Comparison of ENCODE assay signal across 21 mouse cellular contexts in the genomic region with DNA sequence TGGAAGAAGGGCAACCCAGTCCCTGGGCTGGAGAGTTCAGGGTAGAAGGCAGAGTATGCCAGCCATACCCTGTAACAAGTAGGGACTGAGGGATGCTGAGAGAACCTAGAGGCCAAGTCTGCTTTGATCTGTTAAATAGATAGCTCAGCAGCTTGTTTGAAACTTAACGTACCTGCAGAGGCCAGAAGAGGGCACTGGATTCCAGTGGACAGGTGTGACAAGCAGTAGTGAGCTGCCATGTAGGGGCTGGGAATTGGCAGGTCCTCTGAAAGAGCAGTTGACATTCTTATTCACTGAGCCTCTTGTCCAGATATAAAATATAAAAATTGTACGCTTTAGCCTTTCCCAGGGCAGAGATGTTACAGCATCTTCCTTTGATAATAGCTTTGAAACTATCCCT. TPM values are rescaled to one million over a fixed set of nuclear protein-coding genes. Genes with fewer than 3 reads are reported as not detected.
DNase-seq lines count a peak whose midpoint lies in the region; ATAC-seq and TF ChIP-seq lines count a peak whose summit lies in the region.
"Had no signal": no experiment of that assay in that cellular context is flagged by ENCODE, and none has a peak within 500 bp of the region (broad histone marks: within the 10 kb centered on the region; RNA-seq: fewer than 3 reads in every experiment).

No protein-coding gene starts in this region.

- no peak overlapping the region for H3K4me2 ChIP-seq in liver, postnatal 0 days (ENCODE audit: low read depth, low read length)
- H3K4me2 ChIP-seq in liver, embryonic 12.5 days, result no peak overlapping the region
- H3K4me2 ChIP-seq: embryonic facial prominence, embryonic 12.5 days; forebrain, embryonic 13.5 days; hindbrain, embryonic 12.5 days had no signal

- DNase-seq in embryo, embryonic 10.5 days (ENCODE audit: low spot score), result peak; percentile 23
- DNase-seq in embryo, embryonic 10 days (ENCODE audit: low spot score), result no peak
- DNase-seq in liver, postnatal 0 days, result no peak
- DNase-seq in B cell, adult 2 months, result peak; percentile 6 to 7
- peak; percentile 30 for DNase-seq in embryonic facial prominence, embryonic 10.5 days (ENCODE audit: low spot score)
- no peak for DNase-seq in c-Kit-positive CD71-positive TER-119-positive erythroid progenitor cells, embryonic 14.5 days (ENCODE audit: low spot score)
- DNase-seq: adrenal gland, postnatal 14 days; cerebellum, adult 11 months; gastrocnemius, postnatal 10 days; spleen, adult 18-20 months had no signal

- H3K36me3 ChIP-seq in liver, postnatal 0 days (replicated peaks; ENCODE audit: insufficient read depth, low read length), result no peaks in the 10 kb centered on the region
- H3K36me3 ChIP-seq in liver, embryonic 12.5 days, result no peaks in the 10 kb centered on the region
- no peaks in the 10 kb centered on the region for H3K36me3 ChIP-seq in embryonic facial prominence, embryonic 10.5 days (replicated peaks)
- H3K36me3 ChIP-seq: embryonic facial prominence, embryonic 12.5 days; hindbrain, embryonic 12.5 days; midbrain, embryonic 10.5 days had no signal

- no peak overlapping the region for H3K9ac ChIP-seq in liver, postnatal 0 days (replicated peaks)
- H3K9ac ChIP-seq in liver, embryonic 12.5 days, result no peak overlapping the region
- H3K9ac ChIP-seq: embryonic facial prominence, embryonic 12.5 days; forebrain, embryonic 13.5 days; hindbrain, embryonic 12.5 days had no signal

- WGBS in liver, postnatal 0 days (ENCODE audit: insufficient replicate concordance), result 54% methylated on average over 2 of the region's 2 CpGs
- 37% methylated on average over 2 of the region's 2 CpGs for WGBS in liver, embryonic 12.5 days (ENCODE audit: insufficient replicate concordance)
- WGBS in embryonic facial prominence, embryonic 10.5 days, result 50% methylated on average over 2 of the region's 2 CpGs

- no peak overlapping the region for H3K4me3 ChIP-seq in liver, postnatal 0 days (ENCODE audit: low read depth, low read length)
- no peak overlapping the region for H3K4me3 ChIP-seq in liver, embryonic 12.5 days
- no peak overlapping the region for H3K4me3 ChIP-seq in embryonic facial prominence, embryonic 10.5 days
- H3K4me3 ChIP-seq: embryonic facial prominence, embryonic 12.5 days; forebrain, embryonic 13.5 days; hindbrain, embryonic 12.5 days; midbrain, embryonic 10.5 days had no signal

- no peaks in the 10 kb centered on the region for H3K9me3 ChIP-seq in liver, postnatal 0 days (ENCODE audit: low read length)
- H3K9me3 ChIP-seq in liver, embryonic 12.5 days (replicated peaks), result no peaks in the 10 kb centered on the region
- H3K9me3 ChIP-seq in embryonic facial prominence, embryonic 10.5 days, result no peaks in the 10 kb centered on the region
- H3K9me3 ChIP-seq: embryonic facial prominence, embryonic 12.5 days; forebrain, embryonic 13.5 days; hindbrain, embryonic 12.5 days; midbrain, embryonic 10.5 days had no signal

- no peak for TF ChIP-seq EP300 in liver, postnatal 0 days (IDR thresholded peaks at IDR 0.05; ENCODE audit: low read depth)

- H3K4me1 ChIP-seq in liver, postnatal 0 days (ENCODE audit: insufficient read depth), result no peaks in the 10 kb centered on the region
- H3K4me1 ChIP-seq in liver, embryonic 12.5 days, result no peaks in the 10 kb centered on the region
- peaks cover 27% of the 10 kb centered on the region for H3K4me1 ChIP-seq in embryonic facial prominence, embryonic 10.5 days

- no peaks in the 10 kb centered on the region for H3K27me3 ChIP-seq in liver, postnatal 0 days (ENCODE audit: insufficient read depth, low read length)
- H3K27me3 ChIP-seq in liver, embryonic 12.5 days (replicated peaks), result 0 out of 2 replicates have a peak, but pooled peaks cover 3% of the 10 kb centered on the region
- peaks cover 3% of the 10 kb centered on the region; the same call in 1 of the 2 replicates for H3K27me3 ChIP-seq in embryonic facial prominence, embryonic 10.5 days (replicated peaks; ENCODE audit: low read depth, poor library complexity, severe bottlenecking)
- H3K27me3 ChIP-seq: embryonic facial prominence, embryonic 12.5 days; forebrain, embryonic 13.5 days; hindbrain, embryonic 12.5 days had no signal

- peak; percentile 48 for TF ChIP-seq CTCF in liver, postnatal 0 days (IDR thresholded peaks at IDR 0.05; ENCODE audit: low read depth)

- no peak overlapping the region for H3K27ac ChIP-seq in liver, postnatal 0 days (ENCODE audit: low read depth)
- no peak overlapping the region for H3K27ac ChIP-seq in liver, embryonic 12.5 days
- H3K27ac ChIP-seq in embryonic facial prominence, embryonic 10.5 days (replicated peaks), result no peak overlapping the region
- H3K27ac ChIP-seq: embryonic facial prominence, embryonic 12.5 days; forebrain, embryonic 13.5 days; hindbrain, embryonic 12.5 days; midbrain, embryonic 10.5 days had no signal

- no peak for ATAC-seq in liver, postnatal 0 days
- no peak for ATAC-seq in liver, embryonic 12.5 days
- ATAC-seq in activated CD4-positive, CD25-positive, alpha-beta regulatory T cell, adult 4 months, result no peak
- ATAC-seq: forebrain, embryonic 13.5 days had no signal

RNA-seq across cellular contexts. Expression of a gene that starts 8.6 kb away (rescaled TPM):
- polyA plus RNA-seq in liver, postnatal 0 days (2015; fragmentation: Nextera tagmentation; extraction: Ambion mirVana), result not detected in 2 replicates
- not detected in 2 replicates for polyA plus RNA-seq in liver, embryonic 12.5 days (2016; fragmentation: Nextera tagmentation; extraction: Ambion mirVana)
- not detected in 2 replicates for polyA plus RNA-seq in embryonic facial prominence, embryonic 10.5 days (2016; fragmentation: Nextera tagmentation; extraction: Ambion mirVana)
- not detected for polyA plus RNA-seq in activated CD4-positive, CD25-positive, alpha-beta regulatory T cell, adult 4 months (2017; shearing (Covaris generic))
- polyA plus RNA-seq: C2C12; embryonic facial prominence, embryonic 12.5 days; forebrain, embryonic 13.5 days; heart, embryonic 14.5 days; hindbrain, embryonic 12.5 days; kidney, embryonic 14.5 days; liver, embryonic 16.5 days; midbrain, embryonic 10.5 days; neural tube, embryonic 11.5 days had no signal

RNA-seq across cellular contexts. Expression of a gene that starts 8.9 kb away (rescaled TPM):
- polyA plus RNA-seq in liver, postnatal 0 days (2015; fragmentation: Nextera tagmentation; extraction: Ambion mirVana), result not detected in 2 replicates
- not detected in 2 replicates for polyA plus RNA-seq in liver, embryonic 12.5 days (2016; fragmentation: Nextera tagmentation; extraction: Ambion mirVana)
- polyA plus RNA-seq in embryonic facial prominence, embryonic 10.5 days (2016; fragmentation: Nextera tagmentation; extraction: Ambion mirVana), result not detected in 2 replicates
- polyA plus RNA-seq in activated CD4-positive, CD25-positive, alpha-beta regulatory T cell, adult 4 months (2017; shearing (Covaris generic)), result not detected
- polyA plus RNA-seq: C2C12; embryonic facial prominence, embryonic 12.5 days; forebrain, embryonic 13.5 days; heart, embryonic 14.5 days; hindbrain, embryonic 12.5 days; kidney, embryonic 14.5 days; liver, embryonic 16.5 days; midbrain, embryonic 10.5 days; neural tube, embryonic 11.5 days had no signal

RNA-seq across cellular contexts. Expression of a gene that starts 28.1 kb away (rescaled TPM):
- polyA plus RNA-seq in liver, postnatal 0 days (2015; fragmentation: Nextera tagmentation; extraction: Ambion mirVana), result 1.1 and 2.0 TPM in 2 replicates
- polyA plus RNA-seq in liver, embryonic 12.5 days (2016; fragmentation: Nextera tagmentation; extraction: Ambion mirVana), result 0.06 TPM in 1 of 2 replicates, not detected in the other
- polyA plus RNA-seq in embryonic facial prominence, embryonic 10.5 days (2016; fragmentation: Nextera tagmentation; extraction: Ambion mirVana), result not detected in 2 replicates
- polyA plus RNA-seq in activated CD4-positive, CD25-positive, alpha-beta regulatory T cell, adult 4 months (2017; shearing (Covaris generic)), result not detected
- polyA plus RNA-seq: C2C12; embryonic facial prominence, embryonic 12.5 days; forebrain, embryonic 13.5 days; heart, embryonic 14.5 days; midbrain, embryonic 10.5 days had no signal

RNA-seq across cellular contexts. Expression of a gene that starts 48.2 kb away (rescaled TPM):
- polyA plus RNA-seq in liver, postnatal 0 days (2015; fragmentation: Nextera tagmentation; extraction: Ambion mirVana), result not detected in 2 replicates
- not detected in 2 replicates for polyA plus RNA-seq in liver, embryonic 12.5 days (2016; fragmentation: Nextera tagmentation; extraction: Ambion mirVana)
- polyA plus RNA-seq in embryonic facial prominence, embryonic 10.5 days (2016; fragmentation: Nextera tagmentation; extraction: Ambion mirVana), result 0.14 and 0.31 TPM in 2 replicates
- polyA plus RNA-seq in activated CD4-positive, CD25-positive, alpha-beta regulatory T cell, adult 4 months (2017; shearing (Covaris generic)), result not detected
- polyA plus RNA-seq: C2C12; heart, embryonic 14.5 days had no signal

Comparison
In these comparisons a context has a peak if more than half of its experiments do, and no peak if none do; other contexts are left out.
1. DNase-seq: peak in embryo, embryonic 10.5 days (single experiment), B cell, adult 2 months (2 of 2) and embryonic facial prominence, embryonic 10.5 days (single experiment); none in embryo, embryonic 10 days (single experiment), liver, postnatal 0 days (single experiment) and c-Kit-positive CD71-positive TER-119-positive erythroid progenitor cells, embryonic 14.5 days (single experiment).